Mouse (Mus musculus) erythroblast, embryonic 14.5 days (primary cell): ENCODE results near the gene Dnph1.

Experiments used
- GATA1 ChIP-seq: IDR thresholded peaks from 2 replicates; pipeline ENCODE4 v1.6.1; 2012; ENCODE audit warnings: low read length, inconsistent platforms, mixed read lengths
- TAL1 ChIP-seq: IDR thresholded peaks from 3 replicates; pipeline ENCODE4 v1.6.1; 2012; ENCODE audit warnings: low read length, inconsistent platforms, mixed read lengths

DNA sequence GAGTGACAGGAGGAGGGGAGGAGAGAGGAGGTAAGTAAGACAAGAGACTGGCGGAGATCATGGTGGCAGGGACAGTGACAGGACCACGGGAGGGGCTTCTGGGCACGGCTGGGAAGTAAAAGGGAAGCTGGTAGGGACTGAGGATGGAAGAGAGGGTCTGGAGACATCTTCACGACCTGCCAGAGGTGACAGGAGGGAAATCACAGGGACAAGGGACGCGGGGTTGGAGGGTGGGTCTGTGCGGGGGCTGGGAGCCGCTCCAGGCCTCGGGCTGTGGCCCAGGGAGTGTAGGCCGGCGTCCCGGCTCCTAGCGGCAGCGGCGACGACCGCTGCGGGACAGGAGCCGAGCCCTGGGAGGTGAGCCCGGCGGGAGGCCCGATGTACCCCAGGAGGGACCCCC is 9.5 kb upstream of the Dnph1 start:
- TF ChIP-seq TAL1 (no peak), GATA1 (no peak)
